Mouse (Mus musculus) cerebellum, postnatal 14 days (tissue): ENCODE data around the gene Lmo7.

Experiments
- DNase-seq, 2 experiments: peaks; one replicate each; pipeline ENCODE4 v3.0.0; 2021; ENCODE audit warnings: mixed read lengths in 2 of 2

Gene Lmo7

DNA sequence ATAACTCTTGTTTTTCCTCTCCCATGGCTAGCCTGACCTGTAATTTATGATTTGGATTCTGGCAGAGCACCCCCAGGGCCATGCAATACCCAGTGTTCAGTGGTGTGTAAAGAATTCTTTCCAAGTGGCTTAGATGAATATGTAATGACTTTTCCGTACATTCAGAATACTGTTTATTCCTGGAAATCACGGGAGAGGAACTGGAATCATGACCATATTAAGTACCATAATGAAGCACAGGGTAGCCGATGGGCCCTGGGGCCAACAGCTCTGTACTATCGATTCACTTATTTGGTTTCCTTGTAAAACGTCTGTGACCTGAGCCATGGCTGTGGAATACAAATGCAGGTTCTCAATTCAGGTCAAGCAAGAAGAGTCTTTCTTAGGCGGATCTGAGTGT is 221.3 kb downstream of the Lmo7 start:
- no peak for DNase-seq

DNA sequence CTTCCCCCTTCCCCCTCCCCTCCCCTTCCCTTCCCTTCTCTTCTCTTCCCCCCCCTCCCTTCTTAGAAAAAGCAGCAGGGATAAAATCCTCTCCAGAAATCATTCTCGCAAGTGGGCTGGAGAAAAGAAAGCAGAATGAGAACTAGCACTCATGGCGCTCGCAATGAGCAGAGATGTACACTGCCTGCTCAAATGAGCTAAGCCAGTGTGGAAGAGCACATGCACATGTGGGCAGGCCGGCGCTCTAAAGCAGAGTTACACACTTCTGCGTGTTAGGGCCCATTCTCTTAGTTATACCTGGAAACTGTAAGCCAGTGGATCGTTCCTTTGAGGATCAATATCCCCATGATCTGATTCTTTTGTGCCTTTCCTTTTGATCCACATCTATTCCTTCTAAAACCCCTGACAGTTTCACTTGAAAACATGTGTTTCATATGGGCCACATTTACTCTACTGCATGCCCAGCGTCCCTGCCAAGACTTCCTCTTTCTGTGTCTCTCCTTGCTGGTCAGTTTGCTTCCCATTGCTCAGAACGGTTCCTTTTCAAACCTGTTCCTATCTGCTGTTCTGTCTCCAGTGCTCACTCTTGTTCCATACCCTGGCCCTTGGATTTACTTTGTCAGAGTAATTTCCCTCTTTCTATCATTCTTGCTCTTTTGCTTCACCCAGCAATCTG is 224.2 kb downstream of the Lmo7 start:
- DNase-seq: no peak

DNA sequence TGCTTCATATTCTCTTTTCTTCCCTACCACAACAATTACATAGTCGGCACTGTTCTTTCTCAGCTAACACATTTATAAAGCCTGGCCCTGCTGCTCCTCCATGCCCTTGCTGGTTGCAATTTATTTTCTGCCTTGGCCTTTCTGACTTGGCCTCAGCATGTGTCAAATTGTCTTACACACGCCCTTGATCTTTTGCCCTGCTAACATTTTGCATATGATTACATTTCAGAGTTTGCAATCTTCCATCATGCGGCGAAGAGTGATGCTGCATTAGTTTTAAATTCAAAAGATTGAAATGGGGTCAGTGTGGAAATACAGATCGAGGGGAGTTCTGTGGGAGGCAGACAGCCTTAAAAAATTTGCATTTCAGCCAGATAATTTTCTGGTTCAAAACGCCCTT is 234.6 kb downstream of the Lmo7 start:
- DNase-seq: no peak

DNA sequence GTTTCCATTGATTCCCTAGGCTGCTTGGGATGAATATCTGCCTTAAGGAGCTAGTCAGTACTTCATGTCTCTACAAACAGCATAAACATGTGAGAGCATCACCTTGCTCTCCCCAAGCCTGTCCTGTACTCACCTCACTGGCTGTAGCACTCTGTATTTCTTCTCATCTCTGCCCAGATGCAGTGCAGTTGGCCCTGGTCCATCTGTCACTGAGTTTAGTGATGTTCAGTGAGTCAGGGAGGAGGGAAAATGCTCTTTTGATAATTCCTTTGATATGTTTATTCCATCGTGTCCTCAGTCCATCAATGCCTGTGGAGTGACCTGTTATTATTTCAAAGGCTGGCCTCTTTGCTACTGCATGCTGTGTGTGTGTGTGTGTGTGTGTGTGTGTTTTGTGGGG is 235.2 kb downstream of the Lmo7 start:
- DNase-seq: no peak

DNA sequence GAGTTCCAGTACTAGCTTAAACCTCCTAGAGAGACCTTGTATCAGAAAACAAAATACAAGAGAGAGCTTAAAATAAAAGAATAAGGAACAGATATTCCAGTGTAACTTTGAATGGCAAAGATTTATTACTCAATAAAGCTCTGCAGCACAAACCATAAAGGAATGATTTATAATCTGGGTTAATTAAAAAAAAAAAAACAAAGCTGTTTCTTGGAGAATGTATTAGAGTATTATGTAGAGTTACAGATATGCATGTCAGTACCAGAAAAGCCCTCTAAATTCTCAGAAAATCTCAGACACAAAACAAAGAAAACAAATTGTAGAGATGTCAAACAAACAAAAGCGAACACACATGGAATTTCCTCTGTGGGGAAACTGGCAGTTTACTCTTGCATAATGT is 243.0 kb downstream of the Lmo7 start:
- no peak for DNase-seq

DNA sequence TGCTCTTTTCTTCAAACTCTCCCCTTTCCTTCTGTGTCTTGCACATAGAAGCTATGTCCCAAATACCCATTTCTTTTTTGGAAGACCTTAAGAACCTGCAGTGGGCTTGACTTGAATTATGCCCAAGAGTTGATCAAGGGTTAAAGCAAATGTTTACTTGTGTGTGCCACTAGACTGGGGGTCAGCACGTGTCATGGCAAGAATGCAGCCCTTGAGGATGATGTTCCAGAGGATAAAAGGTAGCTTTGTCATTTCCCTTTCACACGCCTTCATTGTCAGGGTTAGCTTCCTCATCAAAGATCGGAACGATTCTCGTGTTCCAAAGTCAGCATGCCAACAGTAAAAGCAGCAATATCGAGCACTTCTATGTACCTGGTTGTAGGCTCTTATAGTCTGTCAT is 243.4 kb downstream of the Lmo7 start:
- DNase-seq: no peak

DNA sequence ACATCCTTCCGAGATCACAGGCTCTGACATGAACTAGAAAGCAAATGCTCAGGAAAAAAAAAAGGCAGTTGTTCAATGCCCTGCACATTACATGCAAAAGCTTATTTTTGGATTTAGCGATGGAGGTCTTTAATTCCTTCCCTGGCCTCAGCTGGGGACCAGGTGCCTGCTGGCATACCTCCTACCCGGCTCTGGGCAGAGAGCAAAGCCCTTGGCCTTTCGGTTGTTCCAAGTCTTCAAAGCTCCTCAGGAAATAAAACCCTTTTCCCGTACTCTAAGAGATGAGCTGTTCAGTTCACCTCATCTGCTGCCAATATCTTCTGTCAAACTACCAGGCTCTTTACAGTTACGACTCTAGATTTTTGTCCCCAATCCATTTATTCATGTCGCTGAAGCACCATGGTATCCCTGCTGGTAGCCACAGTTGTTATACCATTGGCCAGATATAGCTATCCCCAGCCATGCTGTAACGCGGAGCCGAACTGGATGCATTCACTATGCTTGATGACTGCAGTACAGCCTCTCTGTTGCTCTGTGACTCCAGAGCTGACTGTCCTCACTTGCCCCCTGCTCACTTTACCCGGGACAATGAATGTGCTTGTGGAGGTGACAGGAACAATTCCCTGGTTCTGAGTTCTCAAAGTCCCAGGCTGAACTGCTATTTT is 246.4 kb downstream of the Lmo7 start:
- peak; percentile 39 to 69 for DNase-seq
